Mouse (Mus musculus): ENCODE data around the gene Fam222b. TPM values are rescaled to one million over a fixed set of nuclear protein-coding genes. Genes with fewer than 3 reads are reported as not detected.
"Not testable (repeated sequence)": the region's sequence is repeated elsewhere in the genome, so short reads cannot be mapped to it uniquely, and the experiment has no call there.

Fam222b gene
- polyA plus RNA-seq, 2 experiments, result 11.7 to 13.3 TPM

DNA sequence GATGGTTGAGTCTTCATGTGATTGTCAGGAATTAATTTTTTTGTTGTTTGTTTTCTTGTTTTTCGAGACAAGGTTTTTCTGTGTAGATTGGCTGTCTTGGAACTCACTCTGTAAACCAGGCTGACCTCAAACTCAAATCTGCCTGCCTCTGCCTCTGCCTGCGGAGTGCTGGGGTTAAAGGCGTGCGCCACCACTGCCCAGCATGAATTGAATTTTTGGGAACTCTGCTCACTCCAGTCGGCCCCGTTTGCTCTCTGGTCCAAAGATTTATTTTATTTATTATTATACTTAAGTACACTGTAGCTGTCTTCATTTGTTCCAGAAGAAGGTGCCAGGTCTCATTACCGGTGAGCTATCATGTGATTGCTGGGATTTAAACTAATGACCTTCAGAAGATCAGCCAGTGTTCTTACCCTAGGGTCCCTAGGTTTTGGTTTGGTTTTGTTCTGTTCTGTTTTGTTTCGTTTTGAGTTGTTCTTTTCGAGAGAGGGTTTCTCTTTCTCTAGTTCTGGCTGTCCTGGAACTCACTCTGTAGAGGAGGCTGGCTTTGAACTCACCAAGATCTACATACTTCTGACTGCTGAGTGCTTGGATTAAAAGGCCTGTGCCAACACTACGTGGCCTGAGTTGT lies 89.5 kb downstream of the Fam222b start:
- TF ChIP-seq POLR2A (IDR thresholded peaks at IDR 0.05; ENCODE audit: borderline replicate concordance, extremely low read depth, insufficient read depth, insufficient read length), result no peak
- Histone ChIP-seq H3K4me2 (replicated peaks; ENCODE audit: low read depth, low read length, severe bottlenecking) (peak overlapping the region; percentile 41), H3K9ac (ENCODE audit: low read depth, low read length, severe bottlenecking) (peak overlapping the region; percentile 87), H3K27ac (replicated peaks; ENCODE audit: low read depth, low read length) (no peak overlapping the region), H3K4me1 (ENCODE audit: control insufficient read depth, insufficient read depth, low read length) (peaks cover 30% of the 10 kb centered on the region), H3K27me3 (ENCODE audit: control insufficient read depth, insufficient read depth, low read length) (no peaks in the 10 kb centered on the region), H3K4me3 (replicated peaks; ENCODE audit: low read length) (peak overlapping the region; percentile 83), H3K36me3 (ENCODE audit: control insufficient read depth, insufficient read depth, low read length) (peaks cover 31% of the 10 kb centered on the region), H3K9me3 (ENCODE audit: control insufficient read depth, low read length) (no peaks in the 10 kb centered on the region)
- WGBS, result 51% methylated on average over 10 of the region's 10 CpGs
- DNase-seq (ENCODE audit: low spot score) (no peak), ATAC-seq (ENCODE audit: low FRiP score, low read depth) (no peak)

DNA sequence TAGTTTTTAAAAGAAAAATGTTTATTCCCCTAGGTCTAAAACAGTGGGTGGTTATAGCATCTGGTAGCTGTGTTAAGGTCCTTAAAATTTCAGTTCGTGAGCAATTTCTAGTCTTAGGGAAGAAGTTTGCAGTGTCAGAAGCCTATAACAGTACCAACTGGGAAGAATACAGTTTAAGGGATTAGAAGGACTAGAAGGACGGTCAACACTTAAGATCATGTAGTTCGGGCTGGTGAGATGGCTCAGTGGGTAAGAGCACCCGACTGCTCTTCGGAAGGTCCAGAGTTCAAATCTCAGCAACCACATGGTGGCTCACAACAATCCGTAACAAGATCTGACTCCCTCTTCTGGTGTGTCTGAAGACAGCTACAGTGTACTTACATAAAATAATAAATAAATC lies 90.2 kb downstream of the Fam222b start:
- not testable (repeated sequence) for H3K27me3 ChIP-seq (ENCODE audit: control insufficient read depth, insufficient read depth, low read length); H3K4me3 ChIP-seq (replicated peaks; ENCODE audit: low read length); H3K27ac ChIP-seq (replicated peaks; ENCODE audit: low read depth, low read length); H3K4me2 ChIP-seq (replicated peaks; ENCODE audit: low read depth, low read length, severe bottlenecking); ATAC-seq (ENCODE audit: low FRiP score, low read depth); H3K9ac ChIP-seq (ENCODE audit: low read depth, low read length, severe bottlenecking); H3K9me3 ChIP-seq (ENCODE audit: control insufficient read depth, low read length); DNase-seq (ENCODE audit: low spot score)
- peaks cover 25% of the 10 kb centered on the region for H3K4me1 ChIP-seq (ENCODE audit: control insufficient read depth, insufficient read depth, low read length)
- WGBS, result 93% methylated on average over 6 of the region's 6 CpGs
- H3K36me3 ChIP-seq (ENCODE audit: control insufficient read depth, insufficient read depth, low read length), result peaks cover 26% of the 10 kb centered on the region

DNA sequence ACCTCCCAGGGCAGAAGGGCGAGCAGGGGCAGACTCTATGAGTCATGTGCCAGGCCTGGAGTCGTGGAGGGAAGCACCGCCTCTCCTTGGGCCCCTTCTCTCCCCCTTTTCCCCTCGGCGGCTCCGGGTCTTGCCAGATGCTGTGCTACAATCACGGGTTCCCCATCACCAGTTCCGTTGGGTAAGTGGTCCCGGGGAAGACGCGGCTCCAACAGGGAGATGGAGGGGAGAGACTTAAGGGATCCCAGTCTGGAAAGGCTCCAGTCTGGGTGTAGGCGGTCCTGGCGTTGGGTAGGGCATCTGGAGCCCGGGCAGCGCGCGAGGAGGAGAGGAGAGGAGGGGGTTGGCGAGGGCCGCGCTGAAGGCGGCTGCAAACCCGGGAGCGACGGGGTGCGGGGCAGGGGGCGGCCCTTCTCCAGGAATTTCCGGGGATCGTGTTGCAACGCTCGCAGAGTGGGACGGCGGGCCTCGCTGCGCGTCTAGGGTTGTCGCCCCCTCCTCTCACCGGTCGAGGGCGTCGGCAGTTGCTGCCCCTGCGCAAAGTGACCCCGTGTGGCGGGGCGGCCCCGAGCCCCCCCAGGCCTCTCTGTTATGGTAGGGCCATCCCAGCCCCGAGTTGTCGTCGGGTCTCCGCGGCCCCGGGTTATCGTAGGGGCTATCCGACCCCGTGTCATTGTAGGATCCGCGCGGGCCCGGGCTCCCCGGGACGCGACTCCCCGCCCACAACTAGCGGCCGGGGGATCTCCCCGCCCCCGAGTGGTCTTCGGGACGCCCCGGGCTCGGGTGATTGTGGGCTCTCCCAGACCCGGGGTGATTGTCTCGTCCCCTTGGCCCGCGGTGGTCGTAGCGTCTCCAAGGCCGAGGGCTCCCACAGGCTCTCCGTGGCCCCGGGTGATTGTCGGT lies 94.1 kb downstream of the Fam222b start, which contains the start of gene Rab34:
Rab34 (plus strand) TSS at position 100 of the 903 bp plus-strand sequence.
- under 1% methylated on average over 51 of the region's 80 CpGs for WGBS
- Histone ChIP-seq H3K4me3 (replicated peaks; ENCODE audit: low read length) (peak within 1 kb of the TSS; percentile 84), H3K9me3 (ENCODE audit: control insufficient read depth, low read length) (no peaks in the 10 kb centered on the region), H3K9ac (ENCODE audit: low read depth, low read length, severe bottlenecking) (peak within 1 kb of the TSS; percentile 91), H3K4me2 (replicated peaks; ENCODE audit: low read depth, low read length, severe bottlenecking) (peak within 1 kb of the TSS; percentile 73), H3K27ac (replicated peaks; ENCODE audit: low read depth, low read length) (peak within 1 kb of the TSS; percentile 99), H3K36me3 (ENCODE audit: control insufficient read depth, insufficient read depth, low read length) (peaks cover 32% of the 10 kb centered on the region), H3K27me3 (ENCODE audit: control insufficient read depth, insufficient read depth, low read length) (no peaks in the 10 kb centered on the region), H3K4me1 (ENCODE audit: control insufficient read depth, insufficient read depth, low read length) (peaks cover 14% of the 10 kb centered on the region)
- peak; percentile 72; the same call in 1 of the 2 replicates for TF ChIP-seq POLR2A (IDR thresholded peaks at IDR 0.05; ENCODE audit: borderline replicate concordance, extremely low read depth, insufficient read depth, insufficient read length)
- ATAC-seq (ENCODE audit: low FRiP score, low read depth), result peak; percentile 86
- peak; percentile 93 for DNase-seq (ENCODE audit: low spot score)

DNA sequence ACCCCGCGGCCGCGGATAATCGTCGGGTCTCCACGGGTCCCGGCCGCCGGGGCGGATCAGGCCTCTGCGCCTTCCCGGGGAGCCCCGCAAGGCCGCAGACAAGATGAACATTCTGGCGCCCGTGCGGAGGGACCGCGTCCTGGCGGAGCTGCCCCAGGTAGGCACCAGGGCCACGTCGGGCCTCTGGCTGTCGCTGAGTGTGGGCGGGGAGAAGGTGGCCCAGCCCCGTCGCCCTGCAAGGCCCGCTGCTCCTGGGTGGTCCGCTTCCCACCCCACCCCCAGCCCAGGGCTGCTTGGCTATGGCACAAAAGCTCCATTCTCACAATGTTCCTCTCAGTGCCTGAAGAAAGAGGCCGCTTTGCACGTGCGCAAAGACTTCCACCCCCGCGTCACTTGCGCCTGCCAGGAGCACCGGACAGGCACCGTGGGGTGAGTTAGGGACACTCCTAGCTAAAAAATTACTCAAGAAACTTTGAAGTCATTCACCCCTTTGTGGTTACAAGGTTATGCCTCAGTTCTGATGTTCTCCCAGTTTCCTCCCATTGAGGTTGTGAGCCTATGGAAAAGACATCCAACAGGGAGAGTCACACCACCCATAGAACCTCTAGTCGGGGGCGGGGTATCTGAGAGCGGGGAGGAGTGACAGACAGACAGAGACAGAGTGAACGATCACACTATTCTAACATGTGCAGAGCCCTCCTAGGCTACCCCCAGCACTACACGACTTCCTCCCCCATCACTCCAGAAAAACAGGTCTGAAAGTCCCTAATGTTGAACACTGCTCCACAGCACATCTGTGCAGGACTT lies 95.0 kb downstream of the Fam222b start:
- peak overlapping the region; percentile 99 for H3K27ac ChIP-seq (replicated peaks; ENCODE audit: low read depth, low read length)
- under 1% methylated on average over 33 of the region's 42 CpGs for WGBS
- H3K9me3 ChIP-seq (ENCODE audit: control insufficient read depth, low read length), result no peaks in the 10 kb centered on the region
- H3K9ac ChIP-seq (ENCODE audit: low read depth, low read length, severe bottlenecking), result peak overlapping the region; percentile 91
- TF ChIP-seq POLR2A (IDR thresholded peaks at IDR 0.05; ENCODE audit: borderline replicate concordance, extremely low read depth, insufficient read depth, insufficient read length), result peak; percentile 89
- peaks cover 34% of the 10 kb centered on the region for H3K36me3 ChIP-seq (ENCODE audit: control insufficient read depth, insufficient read depth, low read length)
- peak overlapping the region; percentile 84 for H3K4me3 ChIP-seq (replicated peaks; ENCODE audit: low read length)
- DNase-seq (ENCODE audit: low spot score) (peak; percentile 89), ATAC-seq (ENCODE audit: low FRiP score, low read depth) (peak; percentile 76)
- peak overlapping the region; percentile 73 for H3K4me2 ChIP-seq (replicated peaks; ENCODE audit: low read depth, low read length, severe bottlenecking)
- H3K4me1 ChIP-seq (ENCODE audit: control insufficient read depth, insufficient read depth, low read length), result peaks cover 12% of the 10 kb centered on the region
- no peaks in the 10 kb centered on the region for H3K27me3 ChIP-seq (ENCODE audit: control insufficient read depth, insufficient read depth, low read length)

- DNase-seq (ENCODE audit: low spot score), result no peak
- no peak for TF ChIP-seq POLR2A (IDR thresholded peaks at IDR 0.05; ENCODE audit: borderline replicate concordance, extremely low read depth, insufficient read depth, insufficient read length)
Measured at GRCm38 (mm10) chr11:78190041-78190440, 95.6 kb downstream of the Fam222b start.

More at GRCm38 (mm10) chr11:78190041-78190440, 95.6 kb downstream of the Fam222b start:
- WGBS, result 48% methylated on average over 6 of the region's 6 CpGs
- H3K27ac ChIP-seq (replicated peaks; ENCODE audit: low read depth, low read length), result peak overlapping the region; percentile 99
- H3K4me1 ChIP-seq (ENCODE audit: control insufficient read depth, insufficient read depth, low read length), result peaks cover 14% of the 10 kb centered on the region
- H3K36me3 ChIP-seq (ENCODE audit: control insufficient read depth, insufficient read depth, low read length), result peaks cover 34% of the 10 kb centered on the region
- ATAC-seq (ENCODE audit: low FRiP score, low read depth), result no peak
- H3K4me2 ChIP-seq (replicated peaks; ENCODE audit: low read depth, low read length, severe bottlenecking), result peak overlapping the region; percentile 73
- H3K9me3 ChIP-seq (ENCODE audit: control insufficient read depth, low read length), result no peaks in the 10 kb centered on the region
- no peaks in the 10 kb centered on the region for H3K27me3 ChIP-seq (ENCODE audit: control insufficient read depth, insufficient read depth, low read length)
- peak overlapping the region; percentile 91 for H3K9ac ChIP-seq (ENCODE audit: low read depth, low read length, severe bottlenecking)
- H3K4me3 ChIP-seq (replicated peaks; ENCODE audit: low read length), result peak overlapping the region; percentile 84

Measured in limb, embryonic 14.5 days (tissue).